Mouse (Mus musculus) lung, postnatal 0 days (tissue): ENCODE data around the gene Gm28048. TPM values are rescaled to one million over a fixed set of nuclear protein-coding genes. Genes with fewer than 3 reads are reported as not detected.

Source experiments
- ATAC-seq: fragments of 200-750 bp; cut with Nextera tagmentation; 2 replicates; pipeline ENCODE4 v1.8.0; 2017; ENCODE audit warnings: moderate library complexity
- DNase-seq: peaks from one replicate; pipeline ENCODE4 v3.0.0-alpha.2; 2016; ENCODE audit warnings: low spot score
- H3K27ac ChIP-seq: fragments of 300-500 bp; sonication (generic); 2 replicates; pipeline ENCODE4 v1.5.1; 2014; ENCODE audit warnings: antibody characterized with exemption, mild to moderate bottlenecking, low read length, mixed read lengths
- H3K27me3 ChIP-seq: fragments of 300-500 bp; sonication (generic); replicated peaks from 2 replicates; pipeline ENCODE4 v1.6.1; 2014; ENCODE audit warnings: low read length, mixed read lengths; ENCODE audit not compliant: insufficient read depth
- H3K36me3 ChIP-seq: fragments of 300-500 bp; sonication (generic); 2 replicates; pipeline ENCODE4 v1.6.1; 2014; ENCODE audit warnings: low read length, mixed read lengths; ENCODE audit not compliant: insufficient read depth
- H3K4me1 ChIP-seq: fragments of 300-500 bp; sonication (generic); 2 replicates; pipeline ENCODE4 v1.6.1; 2014; ENCODE audit warnings: antibody characterized with exemption, low read depth, low read length, mixed read lengths; ENCODE audit not compliant: insufficient read depth
- H3K4me2 ChIP-seq: fragments of 300-500 bp; sonication (generic); replicated peaks from 2 replicates; pipeline ENCODE4 v1.6.1; 2014; ENCODE audit warnings: low read depth, mild to moderate bottlenecking, low read length, moderate library complexity, mixed read lengths
- H3K4me3 ChIP-seq: fragments of 300-500 bp; sonication (generic); 2 replicates; pipeline ENCODE4 v1.5.1; 2014; ENCODE audit warnings: low read depth, low read length
- H3K9ac ChIP-seq: fragments of 300-500 bp; sonication (generic); replicated peaks from 2 replicates; pipeline ENCODE4 v1.6.1; 2014; ENCODE audit warnings: low read depth, mild to moderate bottlenecking
- H3K9me3 ChIP-seq: fragments of 300-500 bp; sonication (generic); 2 replicates; pipeline ENCODE4 v1.6.1; 2016; ENCODE audit warnings: low read length, mixed read lengths
- CTCF ChIP-seq: IDR thresholded peaks from 2 replicates; pipeline ENCODE4 v1.5.1; 2016; ENCODE audit warnings: antibody characterized with exemption, mild to moderate bottlenecking
- EP300 ChIP-seq: IDR thresholded peaks from 2 replicates; pipeline ENCODE4 v1.6.1; 2016; ENCODE audit warnings: antibody characterized with exemption, mild to moderate bottlenecking, control low read depth
- WGBS: fragments of 180-500 bp; shearing (Covaris S2); extraction: QIAGEN DNeasy Blood & Tissue Kit; methylation state at CpG from one replicate; pipeline ENCODE4 v1.1.7; 2014; 5-methylcytosine and 5-hydroxymethylcytosine counted together
- polyA plus RNA-seq: library from polyadenylated mRNA; unstranded; fragments of >200 nt; fragmentation: Nextera tagmentation; extraction: Ambion mirVana; gene quantifications from 2 replicates; pipeline ENCODE4 v1.2.1, GENCODE M21; 2015

Gm28048 gene
- polyA plus RNA-seq, 1 experiment from 2014 or later: 26.1 TPM

DNA sequence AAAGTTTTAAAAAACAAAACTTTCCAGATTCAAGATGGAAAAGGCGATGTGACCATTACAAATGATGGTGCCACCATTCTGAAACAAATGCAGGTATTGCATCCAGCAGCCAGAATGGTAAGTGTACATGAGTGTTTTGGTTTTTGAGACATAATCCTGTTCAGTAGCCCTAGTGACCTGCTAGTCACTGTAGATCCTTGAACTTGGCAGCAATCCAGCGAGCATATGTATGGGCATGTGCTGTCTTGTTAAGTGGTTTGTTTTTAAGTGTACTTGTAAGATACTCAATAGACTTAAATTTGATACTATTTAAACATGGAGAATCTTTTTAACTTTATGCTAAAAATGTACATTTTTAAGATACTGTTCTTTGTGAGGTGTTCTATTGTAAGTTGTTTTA lies 12.4 kb upstream of the Gm28048 start:
- Histone ChIP-seq H3K4me2 (no peak overlapping the region), H3K9me3 (no peaks in the 10 kb centered on the region), H3K4me3 (no peak overlapping the region), H3K27me3 (no peaks in the 10 kb centered on the region), H3K4me1 (peaks cover 12% of the 10 kb centered on the region; the same call in 1 of the 2 replicates), H3K9ac (no peak overlapping the region), H3K27ac (no peak overlapping the region), H3K36me3 (peaks cover 27% of the 10 kb centered on the region; the same call in 1 of the 2 replicates)
- TF ChIP-seq CTCF (no peak), EP300 (no peak)
- DNase-seq: peak; percentile 25
- 72% methylated on average over 2 of the region's 2 CpGs for WGBS
- ATAC-seq: no peak

DNA sequence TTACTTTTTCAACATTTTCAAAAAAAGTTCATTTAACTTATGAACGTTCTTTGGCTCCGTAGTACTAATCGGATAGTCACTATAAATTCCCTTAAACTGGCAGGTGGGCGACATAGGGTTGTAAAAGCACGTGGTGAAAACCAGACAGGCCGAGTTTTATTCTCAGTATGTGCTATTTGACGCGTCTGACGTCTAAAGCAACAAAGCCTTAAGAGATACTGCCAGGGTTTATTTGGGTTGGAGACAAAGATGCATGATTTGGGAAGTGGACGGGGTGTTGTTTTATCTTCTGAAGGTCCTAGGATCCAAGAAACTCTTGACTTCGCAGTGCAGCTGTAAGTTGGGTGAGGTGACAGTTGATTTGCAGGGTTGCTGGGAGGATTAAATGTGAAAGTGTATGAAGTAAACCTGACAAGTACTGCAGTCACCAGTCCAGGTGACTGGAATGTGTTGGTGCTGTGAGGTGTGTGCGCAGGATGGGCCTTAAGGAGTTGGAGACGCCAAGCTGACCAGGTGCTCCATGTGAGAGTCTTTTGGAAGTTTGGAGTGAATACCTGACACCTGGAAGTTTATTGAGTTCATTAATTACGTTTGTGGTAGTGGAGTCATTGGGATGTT lies 9.4 kb upstream of the Gm28048 start:
- H3K4me3 ChIP-seq: peak overlapping the region; percentile 73
- H3K4me1 ChIP-seq: peaks cover 12% of the 10 kb centered on the region; the same call in 1 of the 2 replicates
- H3K4me2 ChIP-seq: peak overlapping the region; percentile 73
- H3K27ac ChIP-seq: peak overlapping the region; percentile 91; the same call in 1 of the 2 replicates
- H3K36me3 ChIP-seq: peaks cover 13% of the 10 kb centered on the region; the same call in 1 of the 2 replicates
- no peak for TF ChIP-seq EP300
- TF ChIP-seq CTCF: no peak
- no peak for ATAC-seq
- peak overlapping the region; percentile 73 for H3K9ac ChIP-seq
- H3K9me3 ChIP-seq: no peaks in the 10 kb centered on the region
- 5% methylated on average over 14 of the region's 14 CpGs for WGBS
- DNase-seq: peak; percentile 23
- H3K27me3 ChIP-seq: no peaks in the 10 kb centered on the region

DNA sequence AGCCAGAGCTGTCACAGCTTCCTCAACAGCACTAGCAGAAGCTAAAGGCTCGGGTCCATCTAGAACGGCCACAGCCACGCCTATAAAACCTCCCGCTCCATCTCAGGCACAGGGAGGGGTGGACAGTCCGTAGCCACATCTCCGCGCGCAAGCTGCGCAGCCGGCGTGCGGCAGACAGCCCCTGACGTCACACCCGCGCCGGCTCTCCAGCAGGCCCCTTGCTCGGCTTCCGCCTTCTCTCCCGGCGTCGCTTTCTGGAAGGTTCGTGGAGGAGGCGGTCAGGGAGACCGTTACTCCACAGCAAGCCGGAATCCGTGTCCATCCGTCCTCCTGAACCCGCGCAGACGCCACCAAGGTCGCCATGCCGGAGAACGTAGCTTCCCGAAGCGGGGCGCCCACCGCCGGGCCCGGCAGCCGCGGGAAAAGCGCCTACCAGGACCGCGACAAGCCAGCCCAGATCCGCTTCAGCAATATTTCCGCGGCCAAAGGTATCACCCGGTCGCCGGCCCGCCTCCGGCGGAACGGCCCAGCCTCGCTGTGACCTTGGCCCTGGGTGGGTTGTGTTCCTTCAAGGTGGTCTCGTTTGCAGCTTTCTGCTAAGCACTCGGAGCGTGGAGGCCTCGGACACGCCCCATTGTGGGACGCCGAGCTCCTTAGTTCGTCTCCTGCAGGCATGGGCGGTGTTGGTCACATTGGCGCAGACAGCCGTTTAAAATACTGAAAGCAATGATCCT lies 8.7 kb upstream of the Gm28048 start, which contains the start of gene Cct4:
Cct4 (plus strand) TSS at position 127 of the 734 bp plus-strand sequence.
- H3K9ac ChIP-seq: peak within 1 kb of the TSS; percentile 73
- H3K36me3 ChIP-seq: peaks cover 8% of the 10 kb centered on the region; the same call in 1 of the 2 replicates
- H3K4me3 ChIP-seq: peak within 1 kb of the TSS; percentile 73
- H3K4me1 ChIP-seq: peaks cover 12% of the 10 kb centered on the region; the same call in 1 of the 2 replicates
- H3K4me2 ChIP-seq: peak within 1 kb of the TSS; percentile 73
- peak; percentile 97 for DNase-seq
- TF ChIP-seq CTCF (no peak), EP300 (0 out of 2 replicates have a peak, but pooled peaks have one; percentile 23)
- H3K27me3 ChIP-seq: no peaks in the 10 kb centered on the region
- under 1% methylated on average over 66 of the region's 66 CpGs for WGBS
- peak; percentile 99 for ATAC-seq
- peak within 1 kb of the TSS; percentile 91 for H3K27ac ChIP-seq
- no peaks in the 10 kb centered on the region for H3K9me3 ChIP-seq

DNA sequence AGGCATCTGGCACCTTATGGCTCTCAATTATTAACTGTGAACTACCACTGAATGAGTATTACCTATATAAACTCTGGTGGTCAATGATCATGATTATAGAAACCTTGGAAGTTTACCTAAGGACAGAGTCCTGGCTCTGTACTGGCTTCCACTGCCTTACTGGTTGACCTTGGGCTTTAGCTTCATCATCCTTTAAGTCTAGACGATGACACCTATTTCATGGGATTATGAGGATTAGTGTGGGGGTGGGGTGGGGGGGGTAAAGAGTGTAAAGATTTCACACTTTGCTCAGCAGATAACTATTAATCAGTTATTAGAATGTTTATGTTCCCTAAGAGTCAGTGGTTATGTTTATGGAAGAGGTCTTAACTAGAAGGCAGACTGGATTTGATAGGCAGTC lies 7.9 kb upstream of the Gm28048 start:
- DNase-seq (no peak), ATAC-seq (no peak)
- Histone ChIP-seq H3K4me3 (peak overlapping the region; percentile 73), H3K4me2 (peak overlapping the region; percentile 73), H3K36me3 (peaks cover 4% of the 10 kb centered on the region; the same call in 1 of the 2 replicates), H3K27me3 (no peaks in the 10 kb centered on the region), H3K4me1 (peaks cover 12% of the 10 kb centered on the region; the same call in 1 of the 2 replicates), H3K9ac (0 out of 2 replicates have a peak overlapping the region, but pooled peaks have one; percentile 73), H3K9me3 (no peaks in the 10 kb centered on the region), H3K27ac (peak overlapping the region; percentile 91)
- 56% methylated on average over 1 of the region's 1 CpGs for WGBS
- TF ChIP-seq EP300: no peak
- TF ChIP-seq CTCF: no peak

DNA sequence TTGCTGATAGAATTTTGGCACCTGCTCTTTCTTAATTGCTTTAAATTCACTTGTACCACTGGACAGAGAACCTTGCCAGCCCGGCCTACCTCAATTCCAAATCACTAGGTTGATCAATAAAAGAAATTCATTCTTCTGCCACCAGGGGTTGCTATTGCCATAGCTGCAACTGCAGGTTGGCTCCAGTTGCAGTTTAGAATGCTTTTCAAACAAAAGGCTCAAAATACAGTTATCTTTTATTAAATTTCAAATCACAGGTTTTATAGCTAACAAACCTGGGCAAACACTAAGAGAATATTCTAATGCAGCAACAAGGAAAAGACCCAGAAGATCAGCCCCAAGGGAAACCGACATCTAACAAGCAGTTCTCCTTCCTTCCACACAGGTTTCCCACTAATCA lies 5.5 kb upstream of the Gm28048 start:
- Histone ChIP-seq H3K4me2 (no peak overlapping the region), H3K4me3 (no peak overlapping the region), H3K9ac (no peak overlapping the region), H3K27ac (no peak overlapping the region), H3K27me3 (no peaks in the 10 kb centered on the region), H3K9me3 (no peaks in the 10 kb centered on the region), H3K4me1 (peaks cover 12% of the 10 kb centered on the region; the same call in 1 of the 2 replicates), H3K36me3 (no peaks in the 10 kb centered on the region)
- ATAC-seq (no peak), DNase-seq (peak; percentile 82)
- peak; percentile 83 for TF ChIP-seq CTCF
- no peak for TF ChIP-seq EP300
- 30% methylated on average over 2 of the region's 2 CpGs for WGBS

DNA sequence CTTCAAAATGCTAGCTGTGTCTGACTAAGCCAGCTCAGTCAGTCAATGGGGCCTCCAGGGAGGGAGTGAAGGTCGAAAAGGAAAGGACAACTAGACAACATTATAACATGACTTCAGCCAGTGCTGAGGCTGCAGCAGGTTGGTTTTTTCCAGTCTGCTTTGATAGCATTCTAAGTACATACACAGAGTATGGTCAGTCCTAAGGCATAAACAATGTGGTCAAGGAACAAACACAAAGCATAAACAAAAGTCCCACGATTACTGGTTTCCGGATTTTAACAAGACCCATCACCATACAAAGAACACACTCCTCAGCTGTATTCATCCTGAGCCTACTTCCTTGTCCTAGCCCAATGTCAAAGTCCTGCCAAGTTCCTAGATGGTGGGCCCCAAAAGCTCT lies 3.6 kb upstream of the Gm28048 start:
- 62% methylated on average over 3 of the region's 3 CpGs for WGBS
- no peaks in the 10 kb centered on the region for H3K9me3 ChIP-seq
- H3K4me3 ChIP-seq: no peak overlapping the region
- H3K9ac ChIP-seq: no peak overlapping the region
- H3K36me3 ChIP-seq: no peaks in the 10 kb centered on the region
- TF ChIP-seq EP300: no peak
- no peak for TF ChIP-seq CTCF
- H3K27ac ChIP-seq: no peak overlapping the region
- DNase-seq (no peak), ATAC-seq (no peak)
- no peak overlapping the region for H3K4me2 ChIP-seq
- no peaks in the 10 kb centered on the region for H3K27me3 ChIP-seq
- H3K4me1 ChIP-seq: peaks cover 4% of the 10 kb centered on the region
